Mouse (Mus musculus) right cerebral cortex, adult 18-20 months (tissue): ENCODE results near the gene Tbc1d9.
"Not testable (repeated sequence)": the region's sequence is repeated elsewhere in the genome, so short reads cannot be mapped to it uniquely, and the experiment has no call there.

ENCODE experiments used
- DNase-seq: peaks from one replicate; pipeline ENCODE4 v3.0.0; 2022; ENCODE audit warnings: mixed read lengths

Gene Tbc1d9

DNA sequence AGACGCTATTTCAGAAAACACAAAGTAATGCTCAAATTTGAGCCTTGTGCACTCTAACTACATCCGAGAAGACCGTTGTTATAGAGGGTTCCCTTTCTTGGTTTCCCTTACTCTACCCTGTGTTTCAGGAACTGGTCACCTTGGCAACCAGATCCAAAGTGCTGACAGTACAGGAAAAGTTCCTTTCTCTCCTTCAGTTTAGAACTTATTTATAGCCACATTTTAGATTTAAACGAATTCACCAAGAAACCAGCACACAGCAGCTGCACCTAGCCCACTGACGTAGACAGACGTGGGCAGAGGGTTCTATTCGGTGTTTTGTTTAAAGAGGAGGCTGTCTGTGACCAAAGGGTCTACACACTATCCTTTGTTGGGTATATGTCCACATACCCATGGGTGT, 79.0 kb downstream of the Tbc1d9 start:
- DNase-seq, result peak; percentile 70

DNA sequence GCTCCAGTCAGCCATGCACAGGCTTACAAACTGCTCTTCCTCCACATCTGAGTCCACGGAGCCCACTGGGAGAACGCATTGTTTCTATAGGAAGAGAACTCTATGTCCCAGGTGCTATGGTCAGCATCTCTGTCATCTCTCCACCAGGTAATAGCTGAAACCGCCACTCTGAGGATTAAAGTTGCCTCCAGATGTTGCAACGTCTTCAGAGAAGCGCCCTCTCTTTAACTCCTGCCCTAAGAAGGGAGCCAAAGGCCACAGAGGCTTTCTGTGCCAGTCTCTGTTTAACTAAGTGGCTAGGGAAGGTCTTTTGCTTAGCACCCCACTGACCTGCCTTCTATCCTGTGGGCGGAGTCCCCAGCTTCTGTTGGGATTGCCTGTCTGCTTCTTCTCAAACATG, 85.7 kb downstream of the Tbc1d9 start:
- no peak for DNase-seq

DNA sequence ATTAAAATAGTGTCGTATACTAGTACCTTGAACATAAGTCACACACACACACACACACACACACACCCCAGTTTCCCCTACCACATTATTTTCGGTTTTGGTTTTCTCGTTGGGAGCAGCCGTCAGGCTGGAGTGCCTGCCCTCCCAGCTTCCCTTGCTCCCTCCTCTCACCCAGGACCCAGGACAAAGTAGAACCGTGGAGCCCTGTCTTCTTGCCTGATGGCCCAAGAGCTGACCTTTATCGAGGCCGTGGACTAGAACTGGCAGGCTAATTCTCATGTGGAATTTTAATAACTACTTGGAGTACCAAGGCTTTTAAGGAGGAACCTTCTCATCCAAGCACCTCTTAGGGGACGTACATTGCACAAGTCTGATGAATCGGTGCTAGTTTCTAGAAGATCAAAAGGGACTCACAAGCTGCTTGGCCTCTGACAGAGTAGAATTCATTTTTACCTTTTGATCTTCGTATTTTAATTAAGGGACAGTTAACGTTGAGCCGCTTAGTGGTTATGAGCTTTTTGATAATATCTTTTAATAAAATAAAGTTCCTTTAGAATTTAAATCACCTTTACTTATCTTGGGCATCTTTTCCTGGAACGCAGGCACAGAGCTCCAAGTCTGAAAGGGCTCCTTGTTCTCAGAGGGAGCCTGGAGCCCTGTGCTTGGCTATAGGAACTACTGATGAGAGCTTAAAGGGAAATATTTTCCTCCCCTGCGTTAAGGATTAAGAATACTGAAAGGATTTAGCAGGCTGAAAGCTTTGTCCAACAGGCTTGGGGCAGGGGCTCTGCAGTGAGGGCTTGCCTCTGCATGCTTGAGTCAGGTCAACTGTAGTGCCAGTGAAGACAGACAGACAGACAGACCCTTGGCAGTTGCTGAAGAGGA, 86.5 kb downstream of the Tbc1d9 start:
- no peak for DNase-seq

DNA sequence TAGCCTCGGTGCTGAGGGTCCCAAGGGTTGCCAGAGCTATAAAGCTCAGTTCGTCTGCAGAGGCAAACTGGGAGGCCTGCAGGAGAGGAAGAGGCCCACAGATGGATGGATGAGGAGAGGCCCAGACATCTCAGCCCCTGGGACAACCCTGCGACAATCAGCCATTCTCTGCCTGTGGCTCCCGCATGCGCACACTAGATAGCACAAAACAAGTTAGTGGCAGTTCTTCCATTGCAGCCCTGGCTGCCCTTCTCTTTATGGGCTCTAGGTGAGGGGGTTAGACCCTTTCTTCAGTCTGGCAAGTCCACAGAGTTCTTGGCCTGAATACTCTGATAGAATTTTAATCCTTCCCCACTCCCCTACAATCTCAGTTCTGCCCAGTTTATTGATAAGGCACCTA, 87.6 kb downstream of the Tbc1d9 start:
- no peak for DNase-seq

DNA sequence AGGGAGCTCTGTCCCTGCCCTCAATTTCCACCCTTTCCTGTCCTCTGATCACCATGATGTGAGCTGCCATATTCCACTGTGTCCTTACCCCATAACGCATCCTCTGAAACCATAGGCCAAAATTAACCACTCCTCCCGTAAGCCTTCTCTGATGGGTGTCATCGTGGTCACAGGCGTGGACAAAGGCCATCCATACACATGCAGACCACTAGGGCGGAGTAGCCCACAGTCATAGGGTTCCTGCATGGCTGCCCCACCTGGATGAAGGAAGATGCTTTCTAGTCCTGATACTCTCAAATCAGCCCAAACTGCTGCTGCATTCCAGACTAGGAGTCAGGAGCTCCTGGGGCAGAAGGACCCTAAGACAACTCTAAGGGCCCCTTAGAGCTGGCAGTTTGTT, 92.5 kb downstream of the Tbc1d9 start:
- DNase-seq, result no peak

DNA sequence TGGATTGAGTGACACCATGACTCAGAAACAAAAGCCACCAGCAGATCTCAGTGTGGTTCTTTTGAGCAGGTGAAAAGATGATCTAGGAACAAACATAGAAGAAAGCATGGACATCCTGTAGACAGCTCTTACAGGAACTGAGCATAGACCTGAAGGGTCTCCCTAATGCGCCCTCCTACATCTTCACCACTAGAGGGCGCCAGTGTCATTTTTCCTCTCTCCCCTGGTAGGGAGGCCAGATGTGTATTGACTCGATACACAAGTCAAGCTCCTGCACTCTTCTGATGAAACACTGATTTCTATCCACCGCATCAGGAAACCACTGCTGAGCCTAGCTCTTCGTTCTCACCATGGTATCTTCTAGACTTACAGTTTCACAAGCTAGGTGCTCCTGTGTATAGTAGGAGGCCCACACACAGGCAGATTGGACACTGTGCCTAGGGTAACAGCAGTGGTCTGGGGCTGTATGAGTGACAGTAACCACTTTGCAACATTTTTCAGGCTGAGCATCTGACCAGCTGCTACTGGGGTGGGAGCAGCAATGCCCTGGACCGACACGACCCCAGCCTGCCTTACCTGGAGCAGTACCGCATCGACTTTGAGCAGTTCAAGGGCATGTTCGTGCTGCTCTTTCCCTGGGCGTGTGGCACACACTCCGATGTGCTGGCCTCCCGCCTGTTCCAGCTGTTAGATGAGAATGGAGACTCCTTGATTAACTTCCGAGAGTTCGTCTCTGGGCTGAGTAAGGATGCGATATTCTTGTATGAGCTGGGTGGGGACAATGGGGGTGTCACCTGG, 95.5 kb downstream of the Tbc1d9 start:
- peak; percentile 31 for DNase-seq

DNA sequence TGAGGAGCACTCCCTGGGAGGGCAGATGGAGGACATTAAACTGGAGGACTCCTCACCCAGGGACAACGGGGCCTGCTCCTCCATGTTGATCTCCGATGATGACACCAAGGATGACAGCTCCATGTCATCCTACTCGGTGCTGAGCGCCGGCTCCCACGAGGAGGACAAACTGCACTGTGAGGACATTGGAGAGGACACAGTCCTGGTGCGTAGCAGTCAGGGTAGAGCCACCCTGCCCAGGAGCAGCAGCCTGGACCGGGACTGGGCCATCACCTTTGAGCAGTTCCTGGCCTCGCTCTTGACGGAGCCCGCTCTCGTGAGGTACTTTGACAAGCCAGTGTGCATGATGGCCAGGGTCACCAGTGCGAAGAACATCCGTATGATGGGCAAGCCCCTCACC, 106.0 kb downstream of the Tbc1d9 start:
- no peak for DNase-seq

DNA sequence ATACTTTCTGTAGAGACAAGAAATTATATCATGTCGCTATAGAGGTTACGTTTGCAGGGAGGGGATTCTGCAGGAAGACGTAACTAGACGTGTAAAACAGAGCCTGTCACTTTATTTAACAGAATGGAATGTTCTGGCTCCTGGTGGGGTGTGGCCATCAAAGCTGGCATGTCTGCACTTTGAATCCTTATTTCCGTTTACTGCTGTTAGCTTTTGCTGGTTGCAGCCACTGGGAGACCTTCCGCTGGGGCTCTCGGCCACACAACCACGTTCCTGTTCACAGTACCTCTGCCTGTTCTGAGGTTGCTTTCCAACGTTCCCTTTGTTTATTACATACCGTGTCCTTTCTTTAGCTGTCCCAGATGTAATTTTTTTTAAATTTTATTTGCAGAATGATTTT, 107.3 kb downstream of the Tbc1d9 start:
- no peak for DNase-seq

DNA sequence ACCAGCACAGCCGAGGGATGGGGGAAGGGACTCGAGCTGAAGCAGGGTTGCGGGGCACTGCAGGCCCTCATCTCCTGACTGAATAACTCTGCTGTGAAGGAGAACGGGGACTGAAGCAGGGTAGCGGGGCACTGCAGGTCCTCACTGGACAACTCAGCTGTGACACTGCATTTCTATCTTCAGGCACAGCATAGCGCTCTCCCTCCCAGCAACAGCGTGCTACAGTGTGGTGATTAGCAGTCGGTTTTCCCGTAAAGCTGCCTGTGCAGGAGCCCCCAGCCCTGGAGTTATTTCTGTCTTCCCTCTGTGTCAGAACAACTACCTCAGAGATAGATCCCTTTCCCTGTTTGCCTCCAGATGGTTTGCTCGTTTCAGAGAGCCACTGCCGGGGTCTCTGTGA, 109.3 kb downstream of the Tbc1d9 start:
- no peak for DNase-seq

DNA sequence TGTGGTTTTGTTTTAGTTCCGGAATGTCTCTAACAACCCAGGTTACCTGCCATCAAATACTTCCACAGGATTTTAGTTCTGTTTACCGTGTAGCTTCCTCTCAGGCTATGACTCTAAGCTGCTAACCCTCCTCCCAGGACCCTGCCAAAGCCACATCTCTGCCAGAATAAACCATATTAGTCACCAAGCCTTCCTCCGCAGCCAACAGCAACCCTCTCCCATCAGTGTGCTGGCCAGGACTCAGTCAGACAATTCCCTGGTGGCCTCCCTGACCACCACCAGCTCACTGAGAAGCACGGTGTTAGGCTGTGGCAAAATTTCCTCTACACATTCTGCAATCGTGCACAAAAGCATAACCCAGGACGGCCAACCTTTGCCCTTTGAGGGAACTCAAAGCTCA, 113.3 kb downstream of the Tbc1d9 start:
- no peak for DNase-seq

DNA sequence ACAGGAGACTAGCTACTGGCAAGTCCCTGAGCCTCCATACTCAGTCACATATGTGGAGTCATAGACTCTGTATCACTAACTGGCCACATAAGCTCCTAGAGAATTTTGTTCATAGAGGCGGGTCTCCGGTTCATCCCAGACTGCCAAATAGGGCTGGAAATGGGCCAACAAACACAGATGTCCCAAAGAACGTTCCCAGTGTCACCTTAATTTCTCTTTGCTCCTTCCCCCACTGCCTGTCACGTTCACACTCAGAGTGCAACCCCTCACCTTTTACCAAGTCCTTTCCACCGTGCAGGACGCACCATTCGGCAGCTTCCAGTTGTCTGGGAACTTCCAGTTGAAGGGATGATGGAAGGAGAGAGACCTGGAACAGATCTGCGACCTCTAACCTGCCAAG, 120.2 kb downstream of the Tbc1d9 start:
- no peak for DNase-seq

DNA sequence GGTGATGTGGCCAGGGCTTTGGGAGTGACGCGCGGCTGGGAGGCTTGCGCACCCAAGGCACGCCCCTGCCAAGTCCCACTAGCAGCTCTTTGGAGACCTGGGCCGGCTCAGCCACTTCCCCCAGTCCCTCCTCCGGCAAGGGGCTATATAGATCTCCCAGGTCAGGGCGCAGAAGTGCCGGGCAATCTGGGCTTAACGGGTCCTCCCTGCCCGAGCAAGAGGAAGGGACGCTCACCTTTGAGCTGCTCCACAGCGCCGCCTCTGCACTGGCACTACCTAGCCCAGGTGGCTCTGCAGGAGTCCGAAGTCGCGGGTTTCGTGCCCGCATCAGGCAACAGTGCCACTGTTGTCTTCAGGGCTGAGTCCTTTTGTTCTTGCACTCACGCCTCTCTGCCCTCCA, 125.0 kb downstream of the Tbc1d9 start, which contains the start of gene Ucp1:
Gene Ucp1, plus strand, starts transcription at position 177 of the 400 bp plus-strand sequence.
- DNase-seq, result no peak

DNA sequence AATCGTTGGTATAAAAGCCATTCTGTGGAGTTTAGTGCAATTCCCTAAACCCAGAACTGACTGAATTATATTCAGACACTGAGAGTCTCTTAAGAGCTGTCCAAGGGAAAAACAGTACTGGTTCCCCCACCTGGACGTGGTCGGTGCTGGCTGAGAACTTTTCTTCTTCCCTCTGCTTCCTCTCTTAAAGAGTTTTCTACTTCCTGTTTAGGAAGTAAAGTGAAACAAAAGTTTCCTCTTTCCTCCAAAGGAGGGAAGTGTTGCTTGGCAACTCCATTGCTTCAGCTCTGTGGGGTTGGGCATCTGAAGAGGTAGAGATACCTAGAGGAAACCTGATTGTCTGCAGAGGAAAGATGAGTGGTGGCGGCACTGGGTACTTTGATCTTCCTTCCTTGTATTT, 132.2 kb downstream of the Tbc1d9 start:
- no peak for DNase-seq

DNA sequence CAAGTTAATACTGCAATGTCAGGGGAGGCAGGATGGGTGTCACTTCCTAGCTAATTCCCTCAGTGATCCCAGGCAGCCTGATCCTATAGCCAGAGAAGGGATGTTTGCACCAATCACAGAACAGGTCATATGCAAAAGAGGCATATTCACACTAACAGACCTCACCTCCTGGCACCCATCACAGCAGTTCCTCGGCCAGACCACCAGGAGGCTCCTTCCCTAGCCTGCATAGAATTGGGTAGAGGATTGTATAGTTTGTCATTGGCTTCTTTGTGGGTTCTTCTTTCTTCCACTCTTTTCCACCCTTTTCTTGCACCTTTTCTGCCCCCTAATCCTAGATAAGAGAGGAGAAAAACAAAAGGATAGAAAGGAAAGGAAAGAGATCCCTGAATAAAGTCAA, 135.0 kb downstream of the Tbc1d9 start:
- DNase-seq, result no peak

DNA sequence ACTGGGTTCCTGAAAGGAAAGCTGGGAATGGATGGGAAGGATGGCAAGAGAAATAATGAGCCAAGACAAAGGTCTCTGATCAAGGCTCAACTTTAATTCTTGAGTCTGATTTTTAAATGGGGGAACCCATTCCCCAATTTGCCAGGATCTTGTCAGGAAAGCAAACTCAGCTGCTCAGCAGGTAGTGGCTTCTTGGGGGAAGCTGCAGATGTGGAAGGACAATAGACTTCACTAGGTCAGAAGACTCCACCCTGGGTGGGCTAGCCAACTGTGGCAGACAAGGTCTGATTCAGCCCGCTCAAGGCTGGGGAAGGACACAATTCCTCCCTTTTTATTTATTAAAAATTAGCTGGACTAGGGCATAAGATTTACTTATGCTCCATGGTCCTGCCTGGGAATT, 139.8 kb downstream of the Tbc1d9 start:
- no peak for DNase-seq

DNA sequence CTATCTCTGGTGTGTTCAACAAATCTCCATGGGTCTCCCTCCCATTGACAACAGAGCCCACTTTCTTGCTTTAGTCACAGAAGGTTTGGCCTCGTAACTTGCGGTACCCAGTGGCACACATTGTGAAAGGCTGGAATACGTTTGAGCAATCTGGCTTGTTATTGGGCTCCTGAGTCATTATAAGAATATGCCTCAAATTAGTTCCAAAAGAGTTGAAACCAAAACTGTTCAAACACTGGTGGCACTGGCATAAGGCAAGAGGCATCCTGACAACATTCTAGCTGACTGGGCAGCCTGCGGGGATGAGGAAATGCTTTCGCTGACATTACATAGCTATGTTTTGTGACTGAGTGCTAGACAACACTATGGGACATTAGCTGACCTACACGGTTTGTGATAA, 144.7 kb downstream of the Tbc1d9 start:
- no peak for DNase-seq

DNA sequence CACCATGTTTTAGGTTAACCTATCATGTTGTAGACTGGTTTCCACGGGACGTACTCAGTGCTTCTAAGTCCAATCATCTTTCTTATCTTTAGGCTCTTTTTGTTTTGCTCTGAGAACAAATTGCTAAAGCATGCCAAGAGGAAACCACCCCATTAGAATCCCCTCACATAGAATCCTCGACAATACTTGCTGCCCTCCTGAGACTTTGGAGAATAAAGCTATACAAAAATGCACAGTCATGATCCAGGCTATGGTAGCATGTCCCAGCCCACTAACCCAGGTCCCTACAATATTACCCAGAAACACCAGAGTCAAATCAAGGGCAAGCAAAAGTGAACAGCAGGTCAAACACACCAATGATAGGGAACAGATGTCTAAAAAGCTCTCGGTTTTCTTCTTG, 149.9 kb downstream of the Tbc1d9 start:
- not testable (repeated sequence) for DNase-seq

DNA sequence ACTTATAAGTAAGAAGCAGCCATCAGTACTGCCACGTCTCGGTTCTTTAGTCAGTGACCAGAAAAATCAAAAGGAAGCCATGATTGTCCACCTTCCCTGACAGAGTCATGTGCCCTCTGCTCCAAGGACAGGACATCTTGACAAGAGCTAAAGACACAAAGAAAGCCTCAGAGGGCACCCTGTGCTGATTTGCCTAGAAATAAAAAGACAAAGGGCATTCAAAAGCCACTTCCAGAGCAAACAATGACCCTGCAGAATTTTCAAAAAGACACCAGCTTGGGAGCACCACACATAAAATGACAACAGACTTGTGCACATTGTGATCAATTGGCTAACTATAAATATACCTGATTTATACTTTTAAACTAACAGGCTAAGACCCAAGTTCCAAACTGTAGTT, 150.5 kb downstream of the Tbc1d9 start:
- DNase-seq, result no peak

DNA sequence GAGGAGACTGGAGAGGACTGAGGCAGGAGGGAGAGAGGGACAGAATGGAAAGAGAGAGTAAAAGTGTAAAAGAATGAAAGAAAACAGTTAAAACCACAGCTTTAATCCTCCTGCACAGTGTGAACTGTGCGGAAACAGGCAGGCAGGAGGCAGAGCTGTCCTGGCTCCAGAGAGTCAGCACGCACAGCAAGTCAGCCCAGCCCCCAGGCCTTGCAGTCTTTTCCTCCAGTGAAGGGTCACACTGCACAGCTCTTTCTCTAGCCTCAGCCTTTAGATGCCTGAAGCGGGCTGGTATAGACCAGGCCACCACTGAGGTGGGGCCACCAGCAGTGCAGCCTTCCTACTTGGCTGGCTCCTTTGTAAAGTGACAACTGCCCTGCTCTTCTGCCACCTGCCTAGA, 155.4 kb downstream of the Tbc1d9 start:
- DNase-seq, result no peak

DNA sequence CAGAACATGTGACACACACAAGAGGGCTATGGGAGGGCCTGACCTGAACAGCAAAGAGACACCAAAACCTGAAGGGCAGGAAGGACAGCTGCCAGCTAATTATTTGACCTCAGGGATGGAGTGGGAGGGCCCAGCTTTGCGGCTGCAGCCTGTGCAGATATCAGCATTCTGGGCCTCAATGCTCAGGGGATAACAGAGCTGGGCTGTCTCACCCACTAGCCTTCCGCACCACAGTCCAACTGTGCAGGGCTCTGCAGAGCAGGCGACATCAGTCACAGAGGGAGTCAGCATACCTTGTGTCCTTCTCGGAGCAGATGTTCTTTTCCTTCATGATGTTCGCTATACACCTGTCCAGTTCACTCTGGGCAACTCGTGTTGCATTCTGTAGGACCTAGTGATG, 157.2 kb downstream of the Tbc1d9 start:
- no peak for DNase-seq
